Mouse (Mus musculus) hindlimb bud, embryonic 11.5 days (tissue): ENCODE measurements around the gene Serpina9.
"Not testable (repeated sequence)": the region's sequence is repeated elsewhere in the genome, so short reads cannot be mapped to it uniquely, and the experiment has no call there.

Experiments
- DNase-seq: peaks from one replicate; pipeline ENCODE4 v3.0.0-alpha.2; 2012; ENCODE audit warnings: low read depth, low spot score; ENCODE audit errors: extremely low spot score

Gene Serpina9

GRCm38 (mm10) chr12:103992945-103993344, 20.6 kb downstream of the Serpina9 start:
- no peak for DNase-seq

- DNase-seq = no peak
Observed at GRCm38 (mm10) chr12:103989857-103990256, 23.7 kb downstream of the Serpina9 start, which contains the start of gene Serpina11. Serpina11 (minus strand) TSS chr12:103989957.

GRCm38 (mm10) chr12:103989514-103989767, 24.1 kb downstream of the Serpina9 start:
- DNase-seq = no peak

DNA sequence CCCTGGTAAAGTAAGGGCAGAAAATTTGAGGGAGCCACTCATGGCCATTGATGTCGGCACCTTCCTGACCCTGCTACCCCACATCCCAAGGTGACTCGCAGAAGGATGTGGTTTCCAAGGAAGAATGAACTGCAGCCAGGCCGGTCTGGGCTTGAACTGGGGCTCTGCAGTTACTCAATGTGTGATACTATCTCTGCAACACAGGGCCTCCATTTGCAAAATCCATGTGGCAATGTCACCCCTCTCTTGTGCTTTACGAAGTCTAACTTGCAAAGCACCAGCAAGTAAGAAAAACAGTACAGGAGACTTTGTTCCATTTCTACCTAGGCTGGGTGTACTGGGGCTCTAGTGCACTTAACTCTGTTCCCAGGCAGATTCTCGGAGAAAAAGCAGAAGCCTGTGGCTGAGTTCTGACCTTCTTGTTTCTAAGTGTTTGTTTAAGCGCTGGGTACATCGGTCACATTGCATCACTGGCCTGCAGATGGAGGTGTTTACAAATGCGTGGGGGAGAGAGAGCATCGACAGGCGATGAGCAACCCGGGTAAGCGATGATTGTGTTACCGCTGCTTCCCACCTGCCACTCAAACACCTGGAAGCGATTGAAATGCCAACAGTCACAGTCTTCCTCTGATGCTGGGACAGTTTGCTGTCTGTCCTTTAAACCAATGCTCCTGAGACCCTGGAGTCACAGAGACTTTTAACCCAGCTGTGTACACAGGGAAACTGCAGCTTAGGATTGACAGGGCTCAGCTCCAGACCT, 24.6 kb downstream of the Serpina9 start:
- DNase-seq = no peak

DNA sequence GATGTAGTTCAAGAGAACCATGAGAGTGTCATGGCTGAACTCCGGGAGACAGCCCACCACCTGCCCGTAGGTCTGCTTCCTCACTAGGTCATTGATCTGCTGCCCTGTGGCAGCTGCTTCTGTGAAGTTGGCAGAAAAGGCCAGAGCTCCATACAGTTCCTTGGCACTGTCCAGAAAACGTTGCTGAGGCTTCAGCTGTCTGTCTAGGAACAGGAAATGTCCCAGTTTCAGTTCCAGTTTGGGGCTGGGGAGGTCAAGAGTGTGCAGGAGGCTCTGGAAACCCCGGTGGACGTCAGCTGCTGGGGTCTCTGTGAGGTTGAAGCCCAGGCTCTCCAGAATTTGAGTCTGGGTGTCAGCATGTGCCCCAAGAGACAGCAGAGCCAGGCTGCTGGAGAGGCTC, 27.7 kb downstream of the Serpina9 start:
- DNase-seq = no peak

GRCm38 (mm10) chr12:103984935-103985334, 28.6 kb downstream of the Serpina9 start:
- no peak for DNase-seq

DNA sequence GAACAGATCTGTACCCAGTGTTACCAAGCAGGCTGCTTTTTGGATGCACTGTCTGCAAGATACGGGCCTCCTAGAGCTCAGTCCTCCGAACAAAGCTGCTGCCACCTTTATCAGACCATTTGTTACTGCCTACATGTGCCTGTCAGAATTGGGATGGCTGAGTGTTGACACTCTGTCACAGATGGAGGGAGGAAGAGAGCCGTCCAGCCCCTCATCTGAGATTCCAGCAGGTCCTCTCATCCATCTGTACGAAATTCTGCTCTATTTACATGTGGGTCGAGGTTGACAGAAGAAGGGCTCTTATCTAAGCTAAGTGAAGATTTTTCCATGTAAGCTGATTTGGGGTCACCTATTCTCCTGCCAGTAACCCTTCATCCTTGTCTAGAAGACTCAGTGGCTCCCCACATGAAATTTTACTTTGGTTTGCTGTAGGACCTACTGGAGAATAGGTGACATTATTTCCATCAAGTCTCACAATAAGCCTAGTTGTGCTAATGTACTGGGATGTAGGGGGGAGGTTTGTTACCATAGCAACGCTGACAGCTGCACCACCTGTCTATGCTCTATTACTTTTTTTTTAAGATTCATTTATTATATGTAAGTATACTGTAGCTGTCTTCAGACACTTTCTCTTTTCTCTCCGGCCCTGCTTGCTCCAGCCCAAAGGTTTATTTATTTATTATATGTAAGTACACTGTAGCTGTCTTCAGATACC, 31.8 kb downstream of the Serpina9 start:
- DNase-seq = no peak

DNA sequence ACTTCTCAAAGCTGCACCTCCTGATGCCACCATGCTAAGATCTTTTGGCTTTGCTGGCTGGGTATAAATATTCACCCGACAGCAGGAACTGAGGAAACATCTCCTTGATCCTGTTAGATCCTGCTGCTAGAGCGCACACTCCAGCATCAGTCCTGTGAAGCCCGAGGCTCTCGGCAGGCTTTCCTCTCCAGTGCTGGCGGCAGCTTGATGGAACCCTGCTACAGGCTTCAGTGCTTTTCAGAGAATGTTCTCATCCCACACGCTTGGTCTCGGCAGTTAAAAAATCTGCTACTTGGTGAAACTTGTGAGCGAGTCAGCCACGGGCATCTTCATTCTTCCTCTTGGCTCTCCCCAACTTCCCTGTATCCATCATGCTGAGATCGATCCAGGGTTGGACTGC, 35.3 kb downstream of the Serpina9 start:
- DNase-seq = no peak

GRCm38 (mm10) chr12:103977846-103978245, 35.7 kb downstream of the Serpina9 start:
- no peak for DNase-seq

DNA sequence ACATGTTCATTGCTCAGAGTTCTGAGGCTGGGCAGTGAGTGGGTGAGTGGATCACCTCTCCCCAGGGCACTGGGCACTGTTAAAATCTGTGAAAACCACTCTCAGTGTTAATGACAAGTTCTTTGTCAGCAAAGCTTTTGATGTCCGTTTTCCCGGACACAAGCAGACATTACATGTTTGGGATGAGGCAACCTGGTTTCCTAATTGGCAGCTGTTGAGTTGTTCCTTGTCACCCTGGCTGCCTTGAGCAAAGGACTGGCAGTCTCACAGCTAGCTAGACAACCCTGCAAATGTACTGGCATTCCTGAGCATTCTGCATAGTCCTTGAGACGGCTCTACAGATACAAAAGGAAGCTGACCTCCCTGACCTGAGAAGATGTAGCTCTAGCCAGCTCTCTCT, 36.5 kb downstream of the Serpina9 start:
- no peak for DNase-seq

DNA sequence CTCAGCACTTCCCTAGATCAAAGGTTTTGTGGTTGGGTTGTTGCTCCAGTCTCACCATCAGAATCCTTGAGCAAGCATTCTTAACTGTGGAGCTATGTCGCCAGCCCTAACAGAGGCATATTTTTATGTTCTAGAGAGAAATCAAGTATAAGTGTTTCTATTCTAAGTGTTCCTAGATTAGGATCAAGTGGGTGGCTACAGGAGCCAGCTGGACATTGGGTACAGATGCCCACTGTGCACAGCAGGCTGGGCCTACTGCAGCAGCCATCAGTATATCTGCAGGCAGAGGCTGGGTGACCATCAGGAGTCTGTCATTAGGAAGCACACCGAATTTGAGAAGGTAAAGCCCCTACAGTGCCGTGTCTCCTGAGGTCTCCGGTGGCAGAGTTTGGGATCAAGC, 42.5 kb downstream of the Serpina9 start:
- DNase-seq = no peak

DNA sequence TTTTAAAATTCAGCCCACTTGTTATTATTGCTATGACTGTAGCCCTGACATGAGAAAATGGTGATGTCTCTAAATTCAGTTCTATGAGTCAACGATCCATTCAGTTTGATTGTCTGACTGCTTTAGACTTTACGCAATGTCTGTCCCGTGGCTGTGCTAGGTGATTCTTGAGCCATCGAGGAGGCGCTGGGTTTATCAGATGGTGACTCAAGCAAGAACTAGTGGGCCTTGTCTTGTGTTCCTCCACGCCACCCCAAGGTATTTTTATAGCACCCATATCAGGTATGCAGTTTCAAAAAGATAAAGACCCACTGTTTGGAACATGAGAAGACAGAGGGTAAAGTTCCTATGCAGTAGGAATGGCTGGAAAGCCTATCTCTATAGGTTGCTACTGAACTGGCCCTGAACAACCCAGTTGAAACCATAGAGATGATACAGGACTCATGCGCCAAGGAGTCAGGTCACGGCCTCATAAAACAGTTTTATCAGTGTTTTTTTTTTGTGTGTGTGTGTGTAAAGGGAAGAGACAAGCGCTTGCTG, 43.9 kb downstream of the Serpina9 start:
- DNase-seq = no peak

DNA sequence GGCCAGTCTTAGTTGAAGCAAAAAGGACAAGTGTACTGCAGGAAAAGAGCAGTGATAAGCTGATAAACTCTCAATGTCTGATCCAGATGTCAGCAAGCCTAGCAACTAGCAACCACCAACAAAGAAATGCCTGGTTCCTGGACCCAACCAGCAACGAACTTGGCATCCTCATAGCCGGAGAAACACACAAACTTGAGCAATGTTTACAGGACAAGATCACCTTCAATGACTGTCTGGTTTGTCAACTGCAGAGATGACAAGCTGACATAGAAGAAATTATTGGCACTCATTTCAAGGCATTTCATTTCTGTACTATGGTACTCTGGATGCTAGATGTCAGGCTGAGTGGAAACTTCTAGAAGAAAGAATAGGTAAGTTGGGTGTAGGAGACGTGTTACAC, 46.8 kb downstream of the Serpina9 start:
- no peak for DNase-seq

DNA sequence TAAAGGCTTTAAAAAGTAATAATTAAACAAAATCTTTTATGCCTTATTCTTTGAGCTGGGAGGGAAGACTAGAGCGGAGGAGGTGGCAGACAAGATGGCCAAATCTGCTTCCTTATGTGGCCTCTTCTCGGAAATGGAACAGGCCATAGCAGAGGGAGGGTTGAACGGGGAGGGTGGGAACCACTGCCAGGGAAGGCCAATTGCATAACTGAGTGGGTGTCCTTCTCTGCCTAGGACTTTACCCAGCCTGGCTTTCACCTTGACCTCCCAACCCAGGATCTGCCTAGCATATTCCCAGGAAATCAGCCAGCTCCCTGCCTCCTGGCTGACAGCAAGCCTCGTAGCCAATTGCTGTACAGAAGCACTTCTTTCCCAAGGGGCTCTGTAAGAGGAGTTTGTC, 50.3 kb downstream of the Serpina9 start:
- DNase-seq = no peak

- DNase-seq = no peak
Observed at GRCm38 (mm10) chr12:103962860-103963259, 50.7 kb downstream of the Serpina9 start.

- DNase-seq = no peak
Observed at GRCm38 (mm10) chr12:103962337-103962736, 51.2 kb downstream of the Serpina9 start.

DNA sequence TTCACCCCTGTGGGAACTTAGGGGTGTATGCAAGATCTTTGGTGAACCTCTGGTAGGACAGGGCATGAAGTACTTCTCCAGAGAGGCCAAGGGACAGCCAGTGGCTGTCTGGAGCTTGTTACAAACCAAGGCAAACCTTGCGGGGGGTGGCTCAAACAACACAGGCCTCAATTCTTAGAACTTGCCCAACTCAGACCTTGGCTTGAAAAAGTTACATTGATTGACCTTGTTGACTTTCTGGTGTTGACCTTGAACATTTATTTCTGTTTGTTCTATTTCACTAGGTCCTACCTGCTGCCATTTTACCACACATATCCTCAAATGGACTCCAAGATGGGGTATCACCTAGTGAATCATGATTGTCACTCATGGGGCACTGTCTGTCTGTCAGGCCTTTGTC, 51.8 kb downstream of the Serpina9 start:
- no peak for DNase-seq

- no peak for DNase-seq
Observed at GRCm38 (mm10) chr12:103958798-103959197, 54.8 kb downstream of the Serpina9 start, which contains the start of gene Serpina1e. Serpina1e (minus strand) TSS chr12:103958975.

GRCm38 (mm10) chr12:103956555-103956954, 57.0 kb downstream of the Serpina9 start:
- not testable (repeated sequence) for DNase-seq

- not testable (repeated sequence) for DNase-seq
Observed at GRCm38 (mm10) chr12:103952972-103953371, 60.6 kb downstream of the Serpina9 start.

GRCm38 (mm10) chr12:103946243-103946642, 67.3 kb downstream of the Serpina9 start:
- DNase-seq = no peak
